Mouse (Mus musculus) erythroblast, adult 5-6 weeks (primary cell): Measurements from ENCODE around the gene Sema3e. TPM values are rescaled to one million over a fixed set of nuclear protein-coding genes. Genes with fewer than 3 reads are reported as not detected.

Experiments
- ATAC-seq: replicated peaks from 2 replicates; pipeline ENCODE4 v1.8.0; 2016; ENCODE audit warnings: moderate number of reproducible peaks, mild to moderate bottlenecking, moderate TSS enrichment, inconsistent platforms; ENCODE audit not compliant: poor library complexity, low FRiP score, severe bottlenecking
- total RNA-seq, 2 experiments: library from RNA; stranded (forward) in 1 of 2; stranded (reverse) in 1 of 2; fragments of 150-400 nt in 1 of 2; fragments of 200-764, 138-1000 nt in 1 of 2; gene quantifications; 2 replicates each; pipeline versions ENCODE4 v1.2.3 to v1.2.4; 2015 to 2017; ENCODE audit warnings: low replicate concordance in 2 of 2

The Sema3e gene
- total RNA-seq (2015; ENCODE audit: low replicate concordance) (not detected in 2 replicates), total RNA-seq (2017; ENCODE audit: low replicate concordance) (not detected in 2 replicates)

DNA sequence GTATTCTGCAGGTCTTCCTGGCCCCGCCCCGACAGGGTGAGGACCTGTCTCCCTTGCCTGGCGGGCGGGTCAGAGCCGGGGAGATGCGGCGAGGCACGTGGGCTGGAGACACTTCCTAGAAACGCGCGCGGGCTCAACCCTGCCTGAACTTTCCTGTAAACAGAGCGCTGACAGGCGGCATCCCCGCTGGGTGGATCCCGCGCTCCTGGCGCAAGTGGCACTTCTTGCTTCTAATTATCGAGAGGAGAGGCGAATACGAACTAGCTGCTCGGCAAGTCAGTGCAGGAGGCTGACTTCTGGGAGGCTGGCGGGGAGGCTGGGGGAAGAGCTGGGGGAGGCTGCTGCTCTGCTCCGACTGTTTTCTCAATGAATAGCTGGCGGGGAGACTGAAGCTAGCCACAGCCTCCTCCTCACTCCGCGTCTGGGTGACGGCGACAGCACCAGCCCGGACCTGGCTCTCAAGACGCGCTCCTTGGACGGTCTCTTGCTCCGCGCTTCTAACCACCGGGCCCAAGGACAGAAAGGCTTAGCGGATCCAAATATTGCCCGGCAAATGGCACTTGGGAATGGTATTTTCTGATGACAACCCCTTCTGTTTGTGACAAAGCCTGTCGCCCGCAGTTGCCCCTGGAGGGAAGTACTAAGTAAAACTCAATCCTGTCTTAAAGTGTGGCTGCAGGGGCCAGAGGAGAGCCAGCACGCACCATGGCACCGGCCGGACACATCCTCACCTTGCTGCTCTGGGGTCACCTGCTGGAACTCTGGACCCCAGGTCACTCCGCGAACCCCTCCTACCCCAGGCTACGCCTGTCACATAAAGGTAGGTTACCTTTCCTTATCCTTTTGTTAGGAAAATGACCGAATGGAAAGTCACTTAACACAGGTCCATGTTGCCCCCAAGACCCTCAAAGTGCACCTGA, at the start of gene Sema3e:
Gene Sema3e (plus strand): TSS at position 72 of the 920 bp plus-strand sequence.
- no peak for ATAC-seq

GRCm38 (mm10) chr5:13977576-13977975, 47.5 kb upstream of the Sema3e start:
- ATAC-seq: no peak

- ATAC-seq: no peak
These were observed 45.9 kb upstream of the Sema3e start for GRCm38 (mm10) chr5:13979156-13979555.

DNA sequence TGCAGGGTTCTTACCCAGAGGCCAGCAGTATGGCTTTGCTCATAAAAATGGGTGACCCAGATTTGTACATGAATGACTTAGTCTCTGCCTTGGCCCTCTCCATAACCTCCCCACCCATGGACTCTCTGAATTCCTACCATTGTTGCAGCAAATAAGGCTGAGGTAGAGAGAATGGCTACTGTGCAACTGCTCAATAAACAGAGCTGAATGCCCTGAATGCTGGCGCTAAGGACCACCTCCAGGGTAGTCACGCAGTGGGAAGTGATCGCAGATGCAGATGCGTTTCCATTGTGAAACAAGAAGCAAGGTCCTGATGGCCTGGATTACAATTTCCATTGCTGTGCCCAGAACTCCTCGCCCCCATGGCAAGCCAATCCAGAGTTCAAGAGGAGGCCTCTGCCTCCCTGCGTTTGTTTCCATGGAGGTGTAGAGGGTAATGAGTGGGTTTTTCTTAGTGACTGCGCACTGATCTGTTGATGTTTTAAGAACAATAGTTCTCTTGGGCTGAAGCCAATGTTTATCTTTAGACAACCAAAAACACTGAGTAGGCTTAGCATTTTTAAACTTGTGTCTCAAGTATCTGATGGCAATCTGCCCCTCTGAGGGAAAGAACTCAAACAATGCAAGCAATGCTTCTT, 42.5 kb upstream of the Sema3e start:
- no peak for ATAC-seq

DNA sequence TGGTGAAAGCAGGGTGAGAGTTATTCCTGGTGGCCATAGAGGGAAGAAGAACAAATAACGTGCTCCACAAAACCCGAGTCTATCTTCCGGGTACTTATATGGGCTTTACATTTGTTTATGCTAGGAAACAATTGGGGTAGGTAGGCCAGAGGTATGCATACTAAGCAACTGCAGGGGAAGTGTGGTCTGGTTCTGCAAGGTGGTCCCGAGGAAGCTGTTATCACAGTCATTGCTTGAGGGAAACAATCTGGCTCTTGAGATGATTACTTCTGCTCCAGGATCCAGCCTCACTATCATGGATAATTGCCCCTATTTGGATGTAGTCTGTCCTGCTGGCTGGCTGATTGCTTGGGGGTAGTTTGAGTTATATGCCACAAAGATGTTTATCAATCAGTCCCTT, 41.5 kb upstream of the Sema3e start:
- ATAC-seq: no peak

- no peak for ATAC-seq
These were observed 39.4 kb upstream of the Sema3e start for GRCm38 (mm10) chr5:13985669-13986068.

DNA sequence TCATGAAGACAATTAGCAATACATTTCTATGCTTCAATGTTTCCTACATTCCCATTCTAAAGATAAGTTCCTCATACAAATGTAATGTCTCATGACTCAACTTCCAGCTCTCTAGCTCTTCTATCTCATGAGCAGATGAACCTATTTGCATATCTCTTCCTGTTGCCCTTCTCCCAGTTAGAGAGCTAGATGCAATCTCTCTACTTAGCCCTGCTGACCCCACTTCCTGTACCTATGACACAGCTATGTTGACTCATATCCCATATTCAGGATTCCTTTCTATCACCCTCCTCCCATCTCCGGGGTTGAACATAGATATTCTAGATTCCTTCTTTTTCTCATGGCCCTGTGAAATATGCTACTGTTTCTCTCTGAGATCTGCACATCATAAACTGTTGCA, 38.0 kb upstream of the Sema3e start:
- no peak for ATAC-seq

GRCm38 (mm10) chr5:13988023-13988422, 37.1 kb upstream of the Sema3e start:
- no peak for ATAC-seq

DNA sequence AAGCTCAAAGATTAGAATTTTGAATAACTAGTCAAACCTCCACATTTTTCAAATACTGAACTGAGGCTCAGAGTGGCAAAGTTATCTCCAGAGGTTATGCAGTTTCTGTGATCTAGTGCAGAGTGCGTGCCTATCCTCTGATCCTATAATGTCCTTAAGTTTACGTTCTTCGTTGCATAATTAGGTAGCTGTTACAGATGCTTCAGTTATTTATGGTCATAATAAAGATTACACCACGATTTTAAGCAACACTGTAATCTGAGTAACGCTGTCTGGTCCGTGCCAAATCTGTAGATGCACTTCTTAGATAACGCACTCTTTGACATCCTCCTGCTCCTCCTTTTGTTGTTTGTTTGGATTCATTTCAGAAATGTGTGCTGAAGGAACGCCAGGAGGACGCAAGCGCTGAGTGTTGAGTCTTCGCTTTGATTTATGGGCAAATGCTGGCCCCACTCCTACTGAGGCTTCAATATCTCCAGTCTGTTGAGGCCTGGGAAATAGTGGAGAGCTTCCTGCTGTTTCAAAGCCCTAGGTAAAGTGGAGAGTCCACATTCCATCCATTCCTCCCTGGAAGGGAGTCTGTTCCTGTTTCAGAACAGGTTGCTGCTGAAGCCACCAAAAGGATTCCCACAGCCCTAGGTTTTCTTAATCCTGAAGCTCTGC, 32.2 kb upstream of the Sema3e start:
- ATAC-seq: no peak

- no peak for ATAC-seq
These were observed 3.3 kb downstream of the Sema3e start for GRCm38 (mm10) chr5:14028341-14028740.

GRCm38 (mm10) chr5:14030796-14031195, 5.7 kb downstream of the Sema3e start:
- no peak for ATAC-seq

DNA sequence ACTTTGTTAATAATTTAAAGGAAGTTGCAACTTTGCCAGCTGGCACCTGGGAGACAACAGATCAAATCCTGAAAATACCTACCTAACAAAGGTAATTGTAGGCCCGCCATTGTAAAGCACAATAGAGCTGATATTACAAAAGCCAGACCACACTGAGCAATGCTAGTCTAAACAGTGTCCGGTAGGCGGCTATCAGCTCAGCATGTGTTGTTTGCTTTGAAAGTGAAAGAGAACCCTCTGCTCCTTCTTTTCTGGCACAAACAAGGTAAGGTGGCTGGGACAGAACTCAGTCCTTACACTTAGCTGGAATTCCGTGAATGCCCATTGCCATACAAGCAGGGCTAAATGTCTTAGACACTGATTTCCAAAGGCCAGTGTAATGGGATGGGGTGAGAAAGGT, 7.0 kb downstream of the Sema3e start:
- ATAC-seq: no peak

DNA sequence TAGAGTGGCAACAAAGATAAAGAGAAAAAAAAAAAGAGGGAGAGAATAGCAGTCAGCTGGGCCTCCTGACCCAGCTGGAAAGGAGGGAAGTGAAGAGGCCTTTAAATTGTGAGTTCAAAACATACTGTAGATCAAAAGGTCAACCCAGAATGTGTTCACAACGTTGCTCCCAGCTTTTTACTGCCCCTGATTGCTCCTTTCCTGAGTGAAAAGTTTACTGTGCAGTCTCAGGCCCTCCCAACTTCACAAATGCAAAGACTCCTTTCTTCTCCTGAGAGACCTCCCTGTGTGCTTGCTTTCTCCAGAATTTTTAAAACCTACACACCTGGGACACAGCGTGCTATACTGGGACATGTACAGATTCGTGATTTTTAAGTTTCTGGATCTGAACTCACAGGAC, 8.2 kb downstream of the Sema3e start:
- no peak for ATAC-seq

GRCm38 (mm10) chr5:14038813-14039496, 13.9 kb downstream of the Sema3e start:
- no peak for ATAC-seq

DNA sequence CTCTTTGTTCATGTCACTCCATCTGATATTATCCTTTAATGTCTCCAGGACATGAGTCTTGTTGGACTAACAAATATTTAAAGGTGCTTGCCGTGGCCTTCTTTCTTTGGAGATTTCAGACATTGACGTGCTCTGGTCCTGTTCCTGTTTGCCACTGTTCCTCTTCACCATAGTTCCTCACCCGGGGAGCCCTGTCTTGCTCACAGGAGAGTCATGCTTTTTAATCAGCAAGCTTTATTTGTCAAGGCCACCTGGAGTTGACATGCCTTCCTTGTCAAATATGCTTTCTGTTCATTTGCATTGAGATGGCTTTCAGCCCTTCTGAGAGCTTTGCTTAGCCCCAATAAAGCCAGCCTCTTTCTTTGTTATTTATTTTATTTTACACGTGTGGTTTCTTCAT, 15.1 kb downstream of the Sema3e start:
- ATAC-seq: no peak

- ATAC-seq: no peak
These were observed 18.0 kb downstream of the Sema3e start for GRCm38 (mm10) chr5:14043116-14043515.

- ATAC-seq: no peak
These were observed 18.9 kb downstream of the Sema3e start for GRCm38 (mm10) chr5:14043983-14044382.

GRCm38 (mm10) chr5:14048660-14049059, 23.6 kb downstream of the Sema3e start:
- ATAC-seq: no peak

DNA sequence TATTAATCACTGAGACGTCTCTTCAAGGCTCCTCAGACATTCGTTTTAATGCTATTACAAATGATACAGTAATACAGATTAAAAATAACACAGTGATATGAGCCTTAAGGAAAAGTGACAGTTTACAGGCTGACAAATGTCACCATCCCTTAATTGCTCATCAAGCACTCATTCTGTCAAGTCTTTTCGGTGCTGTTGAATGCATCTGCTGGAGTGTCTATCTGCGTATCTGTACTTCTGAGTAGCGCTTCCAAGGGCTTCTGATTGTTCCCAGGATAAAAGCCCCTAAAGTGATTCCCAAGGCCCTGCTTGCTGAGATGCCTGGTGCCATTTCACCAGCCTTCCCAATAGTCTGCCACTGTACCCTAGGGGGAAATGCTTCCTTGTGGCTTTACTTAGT, 29.4 kb downstream of the Sema3e start:
- no peak for ATAC-seq
